Mouse (Mus musculus) lung, adult 18-20 months (tissue): Measurements from ENCODE around the gene Arhgap31.
"Not testable (repeated sequence)": the region's sequence is repeated elsewhere in the genome, so short reads cannot be mapped to it uniquely, and the experiment has no call there.

Experiments
- DNase-seq, 2 experiments: peaks; one replicate each; pipeline ENCODE4 v3.0.0; 2022; ENCODE audit warnings: mixed read lengths in 2 of 2

Gene Arhgap31

GRCm38 (mm10) chr16:38724974-38725373 lies 11.9 kb upstream of the Arhgap31 start:
- DNase-seq, result peak; percentile 46 to 56

GRCm38 (mm10) chr16:38724256-38724655 lies 11.2 kb upstream of the Arhgap31 start:
- no peak for DNase-seq

GRCm38 (mm10) chr16:38721377-38721776 lies 8.3 kb upstream of the Arhgap31 start:
- DNase-seq, result no peak

GRCm38 (mm10) chr16:38714259-38714526 lies 1.1 kb upstream of the Arhgap31 start:
- DNase-seq, result not testable (repeated sequence)

- no peak for DNase-seq
These were observed 557 bp upstream of the Arhgap31 start for GRCm38 (mm10) chr16:38713404-38714258.

- no peak for DNase-seq
These were observed 969 bp downstream of the Arhgap31 start for GRCm38 (mm10) chr16:38712105-38712504.

GRCm38 (mm10) chr16:38711245-38711644 lies 1.8 kb downstream of the Arhgap31 start:
- no peak for DNase-seq

- DNase-seq, result no peak
These were observed 4.0 kb downstream of the Arhgap31 start for GRCm38 (mm10) chr16:38708962-38709520.

GRCm38 (mm10) chr16:38706782-38707181 lies 6.3 kb downstream of the Arhgap31 start:
- DNase-seq, result peak; percentile 90 to 94

- DNase-seq, result peak; percentile 78 to 88
These were observed 7.4 kb downstream of the Arhgap31 start for GRCm38 (mm10) chr16:38705531-38706281.

GRCm38 (mm10) chr16:38703501-38703900 lies 9.6 kb downstream of the Arhgap31 start:
- peak in 1 of 2 experiments; percentile 2 for DNase-seq

GRCm38 (mm10) chr16:38702316-38702715 lies 10.8 kb downstream of the Arhgap31 start:
- no peak for DNase-seq

GRCm38 (mm10) chr16:38701492-38702185 lies 11.4 kb downstream of the Arhgap31 start:
- peak in 1 of 2 experiments; percentile 7 for DNase-seq

- DNase-seq, result peak; percentile 14 to 58
These were observed 12.5 kb downstream of the Arhgap31 start for GRCm38 (mm10) chr16:38700392-38701162.

- peak in 1 of 2 experiments; percentile 3 for DNase-seq
These were observed 15.5 kb downstream of the Arhgap31 start for GRCm38 (mm10) chr16:38697611-38698010.

- DNase-seq, result no peak
These were observed 17.5 kb downstream of the Arhgap31 start for GRCm38 (mm10) chr16:38695557-38695956.

- DNase-seq, result no peak
These were observed 18.1 kb downstream of the Arhgap31 start for GRCm38 (mm10) chr16:38694906-38695540.

- no peak for DNase-seq
These were observed 22.6 kb downstream of the Arhgap31 start for GRCm38 (mm10) chr16:38690501-38690900.

GRCm38 (mm10) chr16:38689786-38690185 lies 23.3 kb downstream of the Arhgap31 start:
- DNase-seq, result no peak

GRCm38 (mm10) chr16:38688531-38689264 lies 24.4 kb downstream of the Arhgap31 start:
- DNase-seq, result peak in 1 of 2 experiments; percentile 55

- DNase-seq, result no peak
These were observed 25.4 kb downstream of the Arhgap31 start for GRCm38 (mm10) chr16:38687673-38688072.
